Mouse (Mus musculus): ENCODE measurements around the gene Olfr1416. TPM values are rescaled to one million over a fixed set of nuclear protein-coding genes. Genes with fewer than 3 reads are reported as not detected.
A peak's percentile ranks its signal among the peaks of the same experiment; 100 is the strongest.

Gene Olfr1416
- total RNA-seq, 1 experiment = not detected

GRCm38 (mm10) chr1:92432098-92432497 lies 52.8 kb downstream of the Olfr1416 start:
- no peaks in the 10 kb centered on the region for H3K9me3 ChIP-seq (ENCODE audit: control insufficient read depth, insufficient read depth, low read depth, low read length)
- TF ChIP-seq ZNF384 (IDR thresholded peaks at IDR 0.05; ENCODE audit: low read depth, low read length) (no peak), MAFK (IDR thresholded peaks at IDR 0.05; ENCODE audit: insufficient read depth, low read depth, low read length) (peak; percentile 99), ZC3H11A (IDR thresholded peaks at IDR 0.05; ENCODE audit: borderline replicate concordance, low read depth, low read length) (no peak), CHD2 (IDR thresholded peaks at IDR 0.05; ENCODE audit: low read depth, low read length) (0 out of 2 replicates have a peak, but pooled peaks have one; percentile 55)
- peak overlapping the region; percentile 91 for H3K27ac ChIP-seq (ENCODE audit: insufficient read depth, low read depth, low read length, poor library complexity, severe bottlenecking)
- peaks cover 10 to 26% of the 10 kb centered on the region in 2 experiments for H3K4me1 ChIP-seq (ENCODE audit: control insufficient read depth in 2 of 2, insufficient read depth in 2 of 2, low read length in 2 of 2, poor library complexity in 1 of 2)
- DNase-seq (ENCODE audit: low read depth, low spot score) = peak; percentile 54
- peak overlapping the region in 1 of 2 experiments; percentile 40; a peak in 2 of 4 replicates for H3K4me3 ChIP-seq (ENCODE audit: insufficient read depth in 1 of 2, low read depth in 1 of 2, low read length in 2 of 2, poor library complexity in 1 of 2, severe bottlenecking in 1 of 2)
- no peaks in the 10 kb centered on the region for H3K36me3 ChIP-seq (ENCODE audit: control insufficient read depth, insufficient read depth, low read length, poor library complexity, severe bottlenecking)
- peak overlapping the region; percentile 64 for H3K9ac ChIP-seq (ENCODE audit: insufficient read depth, low read depth, low read length, poor library complexity, severe bottlenecking)
- in situ Hi-C loops (cut with MboI; ENCODE audit: low sequenced_read_pairs in 2 of 2, unreplicated experiment in 2 of 2) = no loop called here

- Histone ChIP-seq H3K9ac (ENCODE audit: insufficient read depth, low read depth, low read length, poor library complexity, severe bottlenecking) (peak overlapping the region; percentile 13; the same call in 1 of the 2 replicates), H3K4me3 (ENCODE audit: insufficient read depth in 1 of 2, low read depth in 1 of 2, low read length in 2 of 2, poor library complexity in 1 of 2, severe bottlenecking in 1 of 2) (no peak overlapping the region), H3K36me3 (ENCODE audit: control insufficient read depth, insufficient read depth, low read length, poor library complexity, severe bottlenecking) (no peaks in the 10 kb centered on the region), H3K4me1 (ENCODE audit: control insufficient read depth in 2 of 2, insufficient read depth in 2 of 2, low read length in 2 of 2, poor library complexity in 1 of 2) (peaks cover 10 to 20% of the 10 kb centered on the region in 2 experiments), H3K27ac (ENCODE audit: insufficient read depth, low read depth, low read length, poor library complexity, severe bottlenecking) (peak overlapping the region; percentile 91), H3K9me3 (ENCODE audit: control insufficient read depth, insufficient read depth, low read depth, low read length) (no peaks in the 10 kb centered on the region)
- no peak for DNase-seq (ENCODE audit: low read depth, low spot score)
- TF ChIP-seq CHD2 (IDR thresholded peaks at IDR 0.05; ENCODE audit: low read depth, low read length) = no peak
- 0 out of 2 replicates have a peak, but pooled peaks have one; percentile 4 for TF ChIP-seq MAFK (IDR thresholded peaks at IDR 0.05; ENCODE audit: insufficient read depth, low read depth, low read length)
- in situ Hi-C loops (cut with MboI; ENCODE audit: low sequenced_read_pairs in 2 of 2, unreplicated experiment in 2 of 2) = no loop called here
These were observed 53.5 kb downstream of the Olfr1416 start for GRCm38 (mm10) chr1:92431420-92431819.

- Histone ChIP-seq H3K9me3 (ENCODE audit: control insufficient read depth, insufficient read depth, low read depth, low read length) (no peaks in the 10 kb centered on the region), H3K4me3 (ENCODE audit: insufficient read depth in 1 of 2, low read depth in 1 of 2, low read length in 2 of 2, poor library complexity in 1 of 2, severe bottlenecking in 1 of 2) (no peak overlapping the region), H3K9ac (ENCODE audit: insufficient read depth, low read depth, low read length, poor library complexity, severe bottlenecking) (no peak overlapping the region), H3K36me3 (ENCODE audit: control insufficient read depth, insufficient read depth, low read length, poor library complexity, severe bottlenecking) (no peaks in the 10 kb centered on the region), H3K27ac (ENCODE audit: insufficient read depth, low read depth, low read length, poor library complexity, severe bottlenecking) (peak overlapping the region; percentile 91; the same call in 1 of the 2 replicates), H3K4me1 (ENCODE audit: control insufficient read depth in 2 of 2, insufficient read depth in 2 of 2, low read length in 2 of 2, poor library complexity in 1 of 2) (peaks cover 10 to 20% of the 10 kb centered on the region in 2 experiments)
- DNase-seq (ENCODE audit: low read depth, low spot score) = no peak
- no peak for TF ChIP-seq HCFC1 (IDR thresholded peaks at IDR 0.05; ENCODE audit: borderline replicate concordance, insufficient read depth, low read length)
- no peak for TF ChIP-seq ZC3H11A (IDR thresholded peaks at IDR 0.05; ENCODE audit: borderline replicate concordance, low read depth, low read length)
- no peak for TF ChIP-seq CHD2 (IDR thresholded peaks at IDR 0.05; ENCODE audit: low read depth, low read length)
- no peak for TF ChIP-seq ZNF384 (IDR thresholded peaks at IDR 0.05; ENCODE audit: low read depth, low read length)
- no peak for TF ChIP-seq MAFK (IDR thresholded peaks at IDR 0.05; ENCODE audit: insufficient read depth, low read depth, low read length)
- in situ Hi-C loops (cut with MboI; ENCODE audit: low sequenced_read_pairs in 2 of 2, unreplicated experiment in 2 of 2) = no loop called here
These were observed 53.9 kb downstream of the Olfr1416 start for GRCm38 (mm10) chr1:92430991-92431390.

Other genes starting within 250 kb of the Olfr1416 start
- gene Ndufa10, start 11.3 kb downstream of the Olfr1416 start, total RNA-seq (2012; rRNA removed) = 123 and 136 TPM in 2 replicates
- gene Olfr1415, start 11.0 kb upstream of the Olfr1416 start, total RNA-seq (2012; rRNA removed) = not detected in 2 replicates
- gene Olfr1414, start 33.5 kb upstream of the Olfr1416 start, total RNA-seq (2012; rRNA removed) = not detected in 2 replicates
- gene Olfr1413, start 86.2 kb upstream of the Olfr1416 start, total RNA-seq (2012; rRNA removed) = not detected in 2 replicates
- not detected in 2 replicates for gene Olfr1412, start 100.7 kb upstream of the Olfr1416 start, total RNA-seq (2012; rRNA removed)
- gene Olfr1411, start 109.3 kb upstream of the Olfr1416 start, total RNA-seq (2012; rRNA removed) = not detected in 2 replicates
- 0.05 and 0.09 TPM in 2 replicates for gene Olfr1410, start 120.7 kb upstream of the Olfr1416 start, total RNA-seq (2012; rRNA removed)
- 0.05 and 0.22 TPM in 2 replicates for gene Olfr12, start 132.7 kb upstream of the Olfr1416 start, total RNA-seq (2012; rRNA removed)
- 124 and 176 TPM in 2 replicates for gene Cops9, start 156.9 kb upstream of the Olfr1416 start, total RNA-seq (2012; rRNA removed)
- gene Otos, start 163.7 kb upstream of the Olfr1416 start, total RNA-seq (2012; rRNA removed) = 0.26 TPM in 1 of 2 replicates, not detected in the other

Measured in ES-E14 (cell line).